Mouse (Mus musculus): ENCODE results near the gene Ush2a.

GRCm38 (mm10) chr1:188653001-188653400 is 391.2 kb downstream of the Ush2a start:
- TF ChIP-seq CTCF (IDR thresholded peaks at IDR 0.05; ENCODE audit: low read depth, low read length) (no peak), GATA2 (IDR thresholded peaks at IDR 0.05; ENCODE audit: borderline replicate concordance, low read depth, low read length) (no peak), POLR2AphosphoS5 (IDR thresholded peaks at IDR 0.05; ENCODE audit: insufficient replicate concordance, low read depth, low read length) (no peak), GATA1 (IDR thresholded peaks at IDR 0.05; ENCODE audit: borderline replicate concordance, low read length) (no peak), TAL1 (conservative IDR thresholded peaks at IDR 0.05; ENCODE audit: low read depth, low read length) (no peak)
